Mouse (Mus musculus) myocyte (in vitro differentiated cells): ENCODE measurements at regions not wholly inside any gene's neighbourhood (a gene's known extent, or its start where the extent isn't known, plus 50 kb on each side); places are given as distances from the start of the nearest gene placed in this dataset.

Experiments
- H3K27me3 ChIP-seq: one replicate; pipeline ENCODE4 v1.6.1; 2011; ENCODE audit not compliant: control insufficient read depth, insufficient read depth, insufficient read length
- H3K36me3 ChIP-seq: one replicate; pipeline ENCODE4 v1.6.1; 2011; ENCODE audit not compliant: control insufficient read depth, insufficient read depth
- H3K4me2 ChIP-seq: one replicate; pipeline ENCODE4 v1.6.1; 2011; ENCODE audit warnings: low read depth, control low read depth
- H3K4me3 ChIP-seq: one replicate; pipeline ENCODE4 v1.5.1; 2011; ENCODE audit warnings: mild to moderate bottlenecking, control low read depth, moderate library complexity
- H3K79me2 ChIP-seq: one replicate; pipeline ENCODE4 v1.6.1; 2011; ENCODE audit not compliant: control insufficient read depth, insufficient read depth
- H3ac ChIP-seq: one replicate; pipeline ENCODE4 v1.6.1; 2011; ENCODE audit not compliant: control insufficient read depth, insufficient read length
- CEBPB ChIP-seq: IDR thresholded peaks from 2 replicates; pipeline ENCODE4 v1.6.1; 2011; ENCODE audit warnings: mild to moderate bottlenecking, moderate library complexity; ENCODE audit not compliant: poor library complexity, insufficient read depth, severe bottlenecking
- E2F4 ChIP-seq: IDR thresholded peaks from one replicate; pipeline ENCODE4 v1.6.1; 2011; ENCODE audit warnings: mild to moderate bottlenecking, control low read depth, moderate library complexity; ENCODE audit not compliant: insufficient read depth
- MAX ChIP-seq: IDR thresholded peaks from one replicate; pipeline ENCODE4 v1.6.1; 2011; ENCODE audit warnings: low read depth, mild to moderate bottlenecking, control low read depth
- MYOD1 ChIP-seq, 3 experiments: IDR thresholded peaks; one replicate each; pipeline ENCODE4 v1.6.1; 2011; ENCODE audit warnings: control low read depth in 2 of 3, low read depth in 2 of 3, mild to moderate bottlenecking in 2 of 3, moderate library complexity in 1 of 3; ENCODE audit not compliant: insufficient read length in 2 of 3, control insufficient read depth in 1 of 3
- MYOG ChIP-seq, 3 experiments: IDR thresholded peaks; one replicate each; pipeline ENCODE4 v1.6.1; 2011; ENCODE audit warnings: control low read depth in 2 of 3, low read depth in 2 of 3, mild to moderate bottlenecking in 2 of 3; ENCODE audit not compliant: insufficient read length in 2 of 3, control insufficient read depth in 1 of 3, insufficient read depth in 1 of 3
- POLR2A ChIP-seq: IDR thresholded peaks from one replicate; pipeline ENCODE4 v1.6.1; 2011; ENCODE audit warnings: low read depth, mild to moderate bottlenecking, control low read depth, moderate library complexity; ENCODE audit not compliant: insufficient read length
- POLR2AphosphoS2 ChIP-seq: IDR thresholded peaks from one replicate; pipeline ENCODE4 v1.6.1; 2011; ENCODE audit warnings: low read depth, control low read depth; ENCODE audit not compliant: insufficient read length
- REST ChIP-seq: IDR thresholded peaks from one replicate; pipeline ENCODE4 v1.6.1; 2011; ENCODE audit warnings: mild to moderate bottlenecking, control low read depth, moderate library complexity; ENCODE audit not compliant: insufficient read depth, insufficient read length
- SRF ChIP-seq: IDR thresholded peaks from one replicate; pipeline ENCODE4 v1.6.1; 2011; ENCODE audit warnings: low read depth; ENCODE audit not compliant: control insufficient read depth, insufficient read length
- TCF12 ChIP-seq: IDR thresholded peaks from one replicate; pipeline ENCODE4 v1.6.1; 2011; ENCODE audit warnings: mild to moderate bottlenecking, control low read depth; ENCODE audit not compliant: poor library complexity, insufficient read depth, severe bottlenecking
- TCF3 ChIP-seq: IDR thresholded peaks from one replicate; pipeline ENCODE4 v1.6.1; 2011; ENCODE audit warnings: low read depth, control low read depth; ENCODE audit not compliant: insufficient read length
- USF1 ChIP-seq: IDR thresholded peaks from one replicate; pipeline ENCODE4 v1.6.1; 2011; ENCODE audit warnings: low read depth, mild to moderate bottlenecking, control low read depth, moderate library complexity

DNA sequence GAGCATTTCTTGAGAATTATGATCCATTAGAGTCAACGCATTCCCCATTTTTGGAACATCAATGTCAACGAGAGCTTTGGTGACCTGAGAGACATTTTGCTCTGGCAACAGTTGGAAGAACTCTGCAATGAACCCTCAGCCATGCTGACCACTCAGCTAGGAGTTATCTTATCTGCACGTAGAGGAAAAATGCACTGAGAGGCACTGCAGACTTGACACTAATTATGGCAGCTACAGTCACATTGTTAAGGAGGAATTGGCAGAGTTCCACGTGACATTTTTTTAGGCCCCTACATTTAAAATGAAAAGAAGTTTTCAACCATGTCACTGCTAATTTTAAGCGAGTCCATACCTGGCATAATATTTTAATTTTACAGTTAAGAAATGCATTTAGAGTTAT is 197.6 kb upstream of the Tas2r134 start:
- no peak overlapping the region for H3ac ChIP-seq
- no peak overlapping the region for H3K4me3 ChIP-seq
- H3K79me2 ChIP-seq = no peaks in the 10 kb centered on the region
- TF ChIP-seq POLR2AphosphoS2 (no peak), REST (no peak), CEBPB (no peak), E2F4 (no peak), TCF12 (no peak), MYOD1 (IDR thresholded peaks at IDR 0.05; ENCODE audit: control insufficient read depth in 1 of 3, insufficient read length in 2 of 3, low read depth in 2 of 3) (no peak), MAX (no peak), POLR2A (no peak), USF1 (no peak), MYOG (IDR thresholded peaks at IDR 0.05; ENCODE audit: control insufficient read depth in 1 of 3, insufficient read depth in 1 of 3, insufficient read length in 2 of 3, low read depth in 2 of 3) (no peak), SRF (no peak), TCF3 (no peak)
- no peaks in the 10 kb centered on the region for H3K27me3 ChIP-seq
- no peaks in the 10 kb centered on the region for H3K36me3 ChIP-seq
- no peak overlapping the region for H3K4me2 ChIP-seq

DNA sequence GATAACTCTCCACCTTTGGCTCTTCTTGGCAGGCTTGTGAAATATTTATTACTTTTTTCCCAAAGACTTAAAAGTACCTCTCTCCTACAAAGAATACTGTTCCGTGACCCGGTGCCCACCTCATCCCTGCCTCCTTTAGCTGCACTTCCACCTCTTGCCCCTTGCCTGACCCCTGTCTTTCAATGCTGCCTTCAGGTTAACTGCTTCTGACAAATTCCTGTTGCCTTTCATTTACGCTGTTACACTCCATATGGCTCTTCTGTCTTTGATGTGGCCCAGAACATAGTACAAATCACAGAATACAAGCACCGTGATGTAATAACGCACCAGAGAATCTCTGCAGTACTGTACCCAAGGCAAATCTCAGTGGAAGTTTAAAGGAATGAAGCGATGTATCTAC is 204.9 kb upstream of the Tas2r134 start:
- H3K27me3 ChIP-seq = no peaks in the 10 kb centered on the region
- H3ac ChIP-seq = no peak overlapping the region
- H3K36me3 ChIP-seq = no peaks in the 10 kb centered on the region
- no peak overlapping the region for H3K4me3 ChIP-seq
- TF ChIP-seq REST = no peak
- TF ChIP-seq USF1 = no peak
- no peak for TF ChIP-seq TCF3
- TF ChIP-seq CEBPB = no peak
- no peak for TF ChIP-seq E2F4
- no peak overlapping the region for H3K4me2 ChIP-seq
- H3K79me2 ChIP-seq = no peaks in the 10 kb centered on the region

DNA sequence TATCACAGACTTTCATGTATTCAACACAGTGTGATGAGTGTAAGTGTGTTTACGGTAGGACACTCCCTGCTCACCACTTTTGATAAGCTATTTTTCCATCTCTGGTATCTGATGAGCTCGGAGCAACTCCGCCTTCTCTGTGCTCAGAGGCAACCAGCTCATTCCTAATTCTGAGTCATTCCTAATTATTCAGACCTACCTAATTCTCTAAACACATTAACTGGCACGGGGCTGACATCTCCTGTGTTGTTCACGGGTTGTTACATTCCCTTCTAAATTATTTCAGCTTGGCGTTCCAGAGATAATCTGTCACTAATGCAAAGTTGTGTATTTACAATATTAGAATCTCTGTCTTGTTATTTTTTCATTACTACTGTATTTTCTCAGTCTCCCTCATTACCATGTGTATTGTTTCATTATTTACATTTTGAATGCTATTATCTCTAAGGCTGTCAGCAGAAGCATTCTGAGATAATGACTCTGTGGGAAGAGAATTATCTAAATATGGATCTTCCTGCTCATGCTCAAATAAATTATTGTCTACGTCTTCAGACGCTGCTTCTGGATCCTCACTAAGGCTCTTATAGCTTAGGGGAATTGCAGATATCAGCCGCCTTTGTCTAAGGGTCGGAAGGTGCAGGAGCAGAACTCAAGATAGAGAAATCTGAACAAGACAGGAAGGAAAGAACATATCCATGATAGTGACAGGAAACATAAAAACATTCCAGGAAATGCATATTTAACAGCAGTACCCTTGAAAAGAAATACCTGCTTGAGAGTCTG is 209.2 kb upstream of the Tas2r134 start:
- Histone ChIP-seq H3K79me2 (no peaks in the 10 kb centered on the region), H3K4me3 (no peak overlapping the region), H3ac (no peak overlapping the region), H3K4me2 (no peak overlapping the region), H3K27me3 (no peaks in the 10 kb centered on the region), H3K36me3 (no peaks in the 10 kb centered on the region)
- TF ChIP-seq REST (no peak), MYOG (IDR thresholded peaks at IDR 0.05; ENCODE audit: control insufficient read depth in 1 of 3, insufficient read depth in 1 of 3, insufficient read length in 2 of 3, low read depth in 2 of 3) (no peak), TCF12 (no peak), MYOD1 (IDR thresholded peaks at IDR 0.05; ENCODE audit: control insufficient read depth in 1 of 3, insufficient read length in 2 of 3, low read depth in 2 of 3) (no peak), MAX (no peak), E2F4 (no peak), SRF (no peak), CEBPB (no peak), USF1 (no peak)

DNA sequence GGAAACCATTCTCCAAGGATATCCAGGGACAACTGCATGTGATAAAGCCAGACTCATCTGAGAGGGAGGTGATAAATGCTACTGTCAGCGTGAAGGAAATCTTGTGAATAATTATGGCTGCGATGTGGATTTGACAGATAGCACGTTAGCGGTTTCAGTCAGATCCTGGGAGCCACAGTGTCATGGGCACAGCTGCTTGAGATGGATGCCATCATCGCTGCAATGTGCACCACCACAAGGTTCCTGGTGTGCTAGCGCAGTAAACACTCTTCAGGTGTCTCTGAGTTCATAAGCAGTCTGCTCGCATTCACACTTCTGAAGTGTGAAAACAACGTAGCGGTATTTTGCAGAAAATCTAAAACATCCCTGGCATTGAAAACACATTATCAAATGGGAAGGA is 238.9 kb upstream of the Tas2r134 start:
- no peaks in the 10 kb centered on the region for H3K36me3 ChIP-seq
- no peaks in the 10 kb centered on the region for H3K27me3 ChIP-seq
- no peak overlapping the region for H3K4me2 ChIP-seq
- no peak overlapping the region for H3ac ChIP-seq
- TF ChIP-seq MYOG (IDR thresholded peaks at IDR 0.05; ENCODE audit: control insufficient read depth in 1 of 3, insufficient read depth in 1 of 3, insufficient read length in 2 of 3, low read depth in 2 of 3) (no peak), TCF12 (no peak), POLR2AphosphoS2 (no peak)
- H3K79me2 ChIP-seq = no peaks in the 10 kb centered on the region
- H3K4me3 ChIP-seq = no peak overlapping the region

DNA sequence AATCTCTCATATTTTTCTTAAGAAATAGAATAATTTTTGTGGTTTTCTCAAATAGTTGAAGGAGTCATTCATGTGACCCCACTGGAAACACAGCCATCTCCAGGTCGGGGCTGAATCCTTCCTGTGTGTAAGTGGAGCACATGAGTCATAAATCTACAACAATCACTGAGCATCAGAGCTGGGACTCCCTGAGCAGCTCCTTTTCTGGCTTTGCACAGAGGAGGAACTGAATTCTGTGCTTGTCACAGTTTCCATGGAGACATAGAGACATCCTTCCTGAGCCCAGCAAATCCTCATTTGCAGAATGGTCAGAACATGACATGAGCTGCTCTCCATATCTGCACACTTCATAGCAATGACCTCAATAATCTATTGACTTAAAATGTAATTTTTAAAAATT is 238.2 kb upstream of the Rnd3 start:
- TF ChIP-seq CEBPB (no peak), TCF3 (no peak), USF1 (no peak), TCF12 (no peak), MAX (no peak), POLR2AphosphoS2 (no peak)
- no peak overlapping the region for H3K4me2 ChIP-seq
- no peak overlapping the region for H3ac ChIP-seq
- no peak overlapping the region for H3K4me3 ChIP-seq
- no peaks in the 10 kb centered on the region for H3K27me3 ChIP-seq
- no peaks in the 10 kb centered on the region for H3K79me2 ChIP-seq
- H3K36me3 ChIP-seq = no peaks in the 10 kb centered on the region

DNA sequence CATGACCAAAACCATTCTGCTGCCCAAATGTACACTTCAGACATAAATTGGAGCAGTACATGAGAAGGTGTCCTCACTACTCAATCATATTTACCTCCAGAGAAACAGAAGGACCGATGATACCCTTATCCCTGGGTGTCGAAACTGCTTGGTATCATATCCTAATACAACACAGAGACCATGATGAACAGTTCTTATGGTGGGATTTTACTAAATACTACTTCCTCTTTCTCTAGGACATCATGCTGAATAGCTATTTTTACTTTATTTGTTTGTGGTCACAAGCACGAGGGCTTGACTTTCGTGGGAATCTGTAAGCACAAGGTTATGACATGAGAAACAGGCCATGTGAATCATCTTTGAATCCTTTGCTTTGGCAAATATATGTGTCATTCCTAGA is 227.7 kb upstream of the Rnd3 start:
- Histone ChIP-seq H3K27me3 (no peaks in the 10 kb centered on the region), H3ac (no peak overlapping the region), H3K79me2 (no peaks in the 10 kb centered on the region), H3K36me3 (no peaks in the 10 kb centered on the region), H3K4me2 (no peak overlapping the region), H3K4me3 (no peak overlapping the region)
- TF ChIP-seq POLR2A = no peak
- TF ChIP-seq REST = no peak
- no peak for TF ChIP-seq MYOG (IDR thresholded peaks at IDR 0.05; ENCODE audit: control insufficient read depth in 1 of 3, insufficient read depth in 1 of 3, insufficient read length in 2 of 3, low read depth in 2 of 3)
- TF ChIP-seq MYOD1 (IDR thresholded peaks at IDR 0.05; ENCODE audit: control insufficient read depth in 1 of 3, insufficient read length in 2 of 3, low read depth in 2 of 3) = no peak
- no peak for TF ChIP-seq E2F4
- no peak for TF ChIP-seq TCF3
- TF ChIP-seq MAX = no peak
- no peak for TF ChIP-seq CEBPB
- no peak for TF ChIP-seq TCF12
- TF ChIP-seq SRF = no peak
- no peak for TF ChIP-seq POLR2AphosphoS2
- TF ChIP-seq USF1 = no peak
